Mouse (Mus musculus): ENCODE results near the gene Prkd1. TPM values are rescaled to one million over a fixed set of nuclear protein-coding genes. Genes with fewer than 3 reads are reported as not detected.

Prkd1 gene
- polyA plus RNA-seq, 1 experiment from 2014 or later: 4.4 TPM

- H3K4me1 ChIP-seq (ENCODE audit: control insufficient read depth, insufficient read depth, low read length): no peaks in the 10 kb centered on the region
- no peak overlapping the region for H3K4me2 ChIP-seq
- H3K9ac ChIP-seq (ENCODE audit: low read length): no peak overlapping the region
- H3K27ac ChIP-seq (ENCODE audit: low read depth, low read length): no peak overlapping the region
- ATAC-seq (ENCODE audit: low FRiP score) (no peak), DNase-seq (ENCODE audit: low spot score, missing footprints) (no peak)
- no peaks in the 10 kb centered on the region for H3K9me3 ChIP-seq (ENCODE audit: control insufficient read depth, low read length)
- 93% methylated on average over 1 of the region's 1 CpGs for WGBS
- H3K4me3 ChIP-seq (ENCODE audit: low read depth, low read length): no peak overlapping the region
- H3K27me3 ChIP-seq (ENCODE audit: control insufficient read depth, insufficient read depth, low read length): no peaks in the 10 kb centered on the region
- no peaks in the 10 kb centered on the region for H3K36me3 ChIP-seq (ENCODE audit: control insufficient read depth, insufficient read depth, low read length)
Observed at GRCm38 (mm10) chr12:50615852-50616251, 33.0 kb downstream of the Prkd1 start.

GRCm38 (mm10) chr12:50614341-50614740, 34.6 kb downstream of the Prkd1 start:
- no peaks in the 10 kb centered on the region for H3K4me1 ChIP-seq (ENCODE audit: control insufficient read depth, insufficient read depth, low read length)
- H3K36me3 ChIP-seq (ENCODE audit: control insufficient read depth, insufficient read depth, low read length): no peaks in the 10 kb centered on the region
- no peak overlapping the region for H3K4me3 ChIP-seq (ENCODE audit: low read depth, low read length)
- 62% methylated on average over 6 of the region's 6 CpGs for WGBS
- H3K27ac ChIP-seq (ENCODE audit: low read depth, low read length): no peak overlapping the region
- no peak overlapping the region for H3K9ac ChIP-seq (ENCODE audit: low read length)
- ATAC-seq (ENCODE audit: low FRiP score): 0 out of 2 replicates have a peak, but pooled peaks have one; percentile 27
- no peaks in the 10 kb centered on the region for H3K27me3 ChIP-seq (ENCODE audit: control insufficient read depth, insufficient read depth, low read length)
- no peak for DNase-seq (ENCODE audit: low spot score, missing footprints)
- no peaks in the 10 kb centered on the region for H3K9me3 ChIP-seq (ENCODE audit: control insufficient read depth, low read length)
- no peak overlapping the region for H3K4me2 ChIP-seq

- Histone ChIP-seq H3K4me1 (ENCODE audit: control insufficient read depth, insufficient read depth, low read length) (no peaks in the 10 kb centered on the region), H3K9me3 (ENCODE audit: control insufficient read depth, low read length) (no peaks in the 10 kb centered on the region), H3K4me3 (ENCODE audit: low read depth, low read length) (no peak overlapping the region), H3K36me3 (ENCODE audit: control insufficient read depth, insufficient read depth, low read length) (no peaks in the 10 kb centered on the region), H3K4me2 (no peak overlapping the region), H3K27ac (ENCODE audit: low read depth, low read length) (no peak overlapping the region), H3K9ac (ENCODE audit: low read length) (no peak overlapping the region), H3K27me3 (ENCODE audit: control insufficient read depth, insufficient read depth, low read length) (no peaks in the 10 kb centered on the region)
- ATAC-seq (ENCODE audit: low FRiP score) (no peak), DNase-seq (ENCODE audit: low spot score, missing footprints) (no peak)
- WGBS: 87% methylated on average over 4 of the region's 4 CpGs
Observed at GRCm38 (mm10) chr12:50606703-50607500, 42.0 kb downstream of the Prkd1 start.

GRCm38 (mm10) chr12:50599370-50599769, 49.5 kb downstream of the Prkd1 start:
- WGBS: 85% methylated on average over 1 of the region's 1 CpGs
- Histone ChIP-seq H3K4me3 (ENCODE audit: low read depth, low read length) (no peak overlapping the region), H3K9me3 (ENCODE audit: control insufficient read depth, low read length) (no peaks in the 10 kb centered on the region), H3K36me3 (ENCODE audit: control insufficient read depth, insufficient read depth, low read length) (no peaks in the 10 kb centered on the region), H3K4me1 (ENCODE audit: control insufficient read depth, insufficient read depth, low read length) (no peaks in the 10 kb centered on the region), H3K27ac (ENCODE audit: low read depth, low read length) (no peak overlapping the region), H3K4me2 (no peak overlapping the region), H3K9ac (ENCODE audit: low read length) (no peak overlapping the region; the same call in 1 of the 2 replicates), H3K27me3 (ENCODE audit: control insufficient read depth, insufficient read depth, low read length) (no peaks in the 10 kb centered on the region)
- ATAC-seq (ENCODE audit: low FRiP score): no peak
- DNase-seq (ENCODE audit: low spot score, missing footprints): no peak

- Histone ChIP-seq H3K27me3 (ENCODE audit: control insufficient read depth, insufficient read depth, low read length) (no peaks in the 10 kb centered on the region), H3K9ac (ENCODE audit: low read length) (no peak overlapping the region), H3K9me3 (ENCODE audit: control insufficient read depth, low read length) (no peaks in the 10 kb centered on the region), H3K36me3 (ENCODE audit: control insufficient read depth, insufficient read depth, low read length) (no peaks in the 10 kb centered on the region), H3K4me3 (ENCODE audit: low read depth, low read length) (no peak overlapping the region), H3K4me2 (no peak overlapping the region), H3K27ac (ENCODE audit: low read depth, low read length) (no peak overlapping the region), H3K4me1 (ENCODE audit: control insufficient read depth, insufficient read depth, low read length) (no peaks in the 10 kb centered on the region)
- 85% methylated on average over 9 of the region's 9 CpGs for WGBS
- ATAC-seq (ENCODE audit: low FRiP score) (no peak), DNase-seq (ENCODE audit: low spot score, missing footprints) (no peak)
Observed at GRCm38 (mm10) chr12:50598053-50598988, 50.6 kb downstream of the Prkd1 start.

GRCm38 (mm10) chr12:50597467-50597866, 51.4 kb downstream of the Prkd1 start:
- no peak overlapping the region for H3K9ac ChIP-seq (ENCODE audit: low read length)
- no peak for DNase-seq (ENCODE audit: low spot score, missing footprints)
- no peaks in the 10 kb centered on the region for H3K4me1 ChIP-seq (ENCODE audit: control insufficient read depth, insufficient read depth, low read length)
- no peaks in the 10 kb centered on the region for H3K27me3 ChIP-seq (ENCODE audit: control insufficient read depth, insufficient read depth, low read length)
- H3K36me3 ChIP-seq (ENCODE audit: control insufficient read depth, insufficient read depth, low read length): no peaks in the 10 kb centered on the region
- ATAC-seq (ENCODE audit: low FRiP score): no peak
- H3K4me3 ChIP-seq (ENCODE audit: low read depth, low read length): no peak overlapping the region
- H3K27ac ChIP-seq (ENCODE audit: low read depth, low read length): no peak overlapping the region
- H3K4me2 ChIP-seq: no peak overlapping the region
- WGBS: 91% methylated on average over 4 of the region's 4 CpGs
- no peaks in the 10 kb centered on the region for H3K9me3 ChIP-seq (ENCODE audit: control insufficient read depth, low read length)

- Histone ChIP-seq H3K27me3 (ENCODE audit: control insufficient read depth, insufficient read depth, low read length) (no peaks in the 10 kb centered on the region), H3K4me3 (ENCODE audit: low read depth, low read length) (no peak overlapping the region), H3K9me3 (ENCODE audit: control insufficient read depth, low read length) (no peaks in the 10 kb centered on the region), H3K4me1 (ENCODE audit: control insufficient read depth, insufficient read depth, low read length) (no peaks in the 10 kb centered on the region), H3K36me3 (ENCODE audit: control insufficient read depth, insufficient read depth, low read length) (no peaks in the 10 kb centered on the region), H3K4me2 (no peak overlapping the region), H3K9ac (ENCODE audit: low read length) (no peak overlapping the region), H3K27ac (ENCODE audit: low read depth, low read length) (no peak overlapping the region)
- DNase-seq (ENCODE audit: low spot score, missing footprints) (no peak), ATAC-seq (ENCODE audit: low FRiP score) (peak; percentile 11; the same call in 1 of the 2 replicates)
- WGBS: 87% methylated on average over 5 of the region's 5 CpGs
Observed at GRCm38 (mm10) chr12:50595777-50596176, 53.1 kb downstream of the Prkd1 start.

- no peaks in the 10 kb centered on the region for H3K27me3 ChIP-seq (ENCODE audit: control insufficient read depth, insufficient read depth, low read length)
- no peak for ATAC-seq (ENCODE audit: low FRiP score)
- DNase-seq (ENCODE audit: low spot score, missing footprints): no peak
- H3K27ac ChIP-seq (ENCODE audit: low read depth, low read length): no peak overlapping the region
- H3K4me1 ChIP-seq (ENCODE audit: control insufficient read depth, insufficient read depth, low read length): no peaks in the 10 kb centered on the region
- no peak overlapping the region for H3K4me3 ChIP-seq (ENCODE audit: low read depth, low read length)
- 88% methylated on average over 6 of the region's 6 CpGs for WGBS
- H3K4me2 ChIP-seq: no peak overlapping the region
- no peaks in the 10 kb centered on the region for H3K9me3 ChIP-seq (ENCODE audit: control insufficient read depth, low read length)
- no peaks in the 10 kb centered on the region for H3K36me3 ChIP-seq (ENCODE audit: control insufficient read depth, insufficient read depth, low read length)
- H3K9ac ChIP-seq (ENCODE audit: low read length): no peak overlapping the region
Observed at GRCm38 (mm10) chr12:50594506-50594905, 54.4 kb downstream of the Prkd1 start.

GRCm38 (mm10) chr12:50593481-50593880, 55.4 kb downstream of the Prkd1 start:
- no peaks in the 10 kb centered on the region for H3K9me3 ChIP-seq (ENCODE audit: control insufficient read depth, low read length)
- 88% methylated on average over 2 of the region's 2 CpGs for WGBS
- no peak overlapping the region for H3K4me3 ChIP-seq (ENCODE audit: low read depth, low read length)
- DNase-seq (ENCODE audit: low spot score, missing footprints): no peak
- H3K36me3 ChIP-seq (ENCODE audit: control insufficient read depth, insufficient read depth, low read length): no peaks in the 10 kb centered on the region
- H3K9ac ChIP-seq (ENCODE audit: low read length): no peak overlapping the region
- no peak overlapping the region for H3K4me2 ChIP-seq
- no peaks in the 10 kb centered on the region for H3K27me3 ChIP-seq (ENCODE audit: control insufficient read depth, insufficient read depth, low read length)
- H3K27ac ChIP-seq (ENCODE audit: low read depth, low read length): no peak overlapping the region
- H3K4me1 ChIP-seq (ENCODE audit: control insufficient read depth, insufficient read depth, low read length): no peaks in the 10 kb centered on the region
- ATAC-seq (ENCODE audit: low FRiP score): no peak
